Mouse (Mus musculus) midbrain, embryonic 11.5 days (tissue): ENCODE results near the gene Ghrl. TPM values are rescaled to one million over a fixed set of nuclear protein-coding genes. Genes with fewer than 3 reads are reported as not detected.
A peak's percentile ranks its signal among the peaks of the same experiment; 100 is the strongest.
"Not testable (repeated sequence)": the region's sequence is repeated elsewhere in the genome, so short reads cannot be mapped to it uniquely, and the experiment has no call there.

ENCODE experiments used
- ATAC-seq: fragments of 200-750 bp; cut with Nextera tagmentation; 2 replicates; pipeline ENCODE4 v1.8.0; 2017; ENCODE audit warnings: moderate TSS enrichment, moderate library complexity; ENCODE audit not compliant: low FRiP score
- DNase-seq: peaks from one replicate; pipeline ENCODE4 v3.0.0; 2015; ENCODE audit warnings: low spot score; ENCODE audit errors: missing footprints
- H3K27ac ChIP-seq: fragments of 300-500 bp; sonication (generic); 2 replicates; pipeline ENCODE4 v1.5.1; 2014; ENCODE audit warnings: low read depth, low read length
- H3K27me3 ChIP-seq: fragments of 300-500 bp; sonication (generic); 2 replicates; pipeline ENCODE4 v1.6.1; 2014; ENCODE audit warnings: mild to moderate bottlenecking, low read length, moderate library complexity, mixed read lengths; ENCODE audit not compliant: control insufficient read depth, insufficient read depth
- H3K36me3 ChIP-seq: fragments of 300-500 bp; sonication (generic); 2 replicates; pipeline ENCODE4 v1.6.1; 2014; ENCODE audit warnings: mild to moderate bottlenecking, low read length, moderate library complexity, mixed read lengths; ENCODE audit not compliant: control insufficient read depth, insufficient read depth
- H3K4me1 ChIP-seq: fragments of 300-500 bp; sonication (generic); 2 replicates; pipeline ENCODE4 v1.6.1; 2014; ENCODE audit warnings: low read length; ENCODE audit not compliant: control insufficient read depth, insufficient read depth
- H3K4me2 ChIP-seq: fragments of 300-500 bp; sonication (generic); 2 replicates; pipeline ENCODE4 v1.6.1; 2014; ENCODE audit warnings: mild to moderate bottlenecking, moderate library complexity
- H3K4me3 ChIP-seq: fragments of 300-500 bp; sonication (generic); 2 replicates; pipeline ENCODE4 v1.5.1; 2014; ENCODE audit warnings: low read depth, low read length
- H3K9ac ChIP-seq: fragments of 300-500 bp; sonication (generic); 2 replicates; pipeline ENCODE4 v1.6.1; 2014; ENCODE audit warnings: low read length
- H3K9me3 ChIP-seq: fragments of 300-500 bp; sonication (generic); 2 replicates; pipeline ENCODE4 v1.6.1; 2016; ENCODE audit warnings: low read length; ENCODE audit not compliant: control insufficient read depth
- WGBS: fragments of 180-500 bp; shearing (Covaris S2); extraction: QIAGEN DNeasy Blood & Tissue Kit; methylation state at CpG from one replicate; pipeline ENCODE4 v1.1.7; 2014; 5-methylcytosine and 5-hydroxymethylcytosine counted together
- polyA plus RNA-seq: library from polyadenylated mRNA; unstranded; fragments of >200 nt; fragmentation: Nextera tagmentation; extraction: Ambion mirVana; gene quantifications from 2 replicates; pipeline ENCODE4 v1.2.1, GENCODE M21; 2014

Ghrl gene
- polyA plus RNA-seq, 1 experiment from 2014 or later: 0.33 TPM

DNA sequence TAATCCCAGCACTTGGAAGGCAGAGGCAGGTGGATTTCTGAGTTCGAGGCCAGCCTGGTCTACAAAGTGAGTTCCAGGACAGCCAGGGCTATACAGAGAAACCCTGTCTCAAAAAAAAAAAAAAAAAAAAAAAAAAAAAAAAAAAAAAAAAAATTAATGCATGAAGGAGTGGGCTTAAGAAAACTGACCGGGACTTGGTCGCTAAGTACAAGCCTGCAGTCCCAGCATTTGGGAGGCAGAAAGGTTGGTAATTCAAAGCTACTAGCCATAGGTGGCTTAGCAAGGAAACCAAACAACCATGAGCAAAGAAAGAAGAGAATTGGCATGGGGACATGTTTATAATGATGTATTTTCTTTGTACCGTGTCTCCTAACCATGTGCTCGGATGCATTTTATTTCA, 6.3 kb downstream of the Ghrl start:
- H3K9ac ChIP-seq, H3K27me3 ChIP-seq, H3K4me1 ChIP-seq, H3K9me3 ChIP-seq, H3K4me3 ChIP-seq, H3K27ac ChIP-seq, H3K4me2 ChIP-seq, ATAC-seq: not testable (repeated sequence)
- peak; percentile 41 for DNase-seq
- WGBS: 98% methylated on average over 5 of the region's 5 CpGs
- H3K36me3 ChIP-seq: peaks cover 24% of the 10 kb centered on the region

DNA sequence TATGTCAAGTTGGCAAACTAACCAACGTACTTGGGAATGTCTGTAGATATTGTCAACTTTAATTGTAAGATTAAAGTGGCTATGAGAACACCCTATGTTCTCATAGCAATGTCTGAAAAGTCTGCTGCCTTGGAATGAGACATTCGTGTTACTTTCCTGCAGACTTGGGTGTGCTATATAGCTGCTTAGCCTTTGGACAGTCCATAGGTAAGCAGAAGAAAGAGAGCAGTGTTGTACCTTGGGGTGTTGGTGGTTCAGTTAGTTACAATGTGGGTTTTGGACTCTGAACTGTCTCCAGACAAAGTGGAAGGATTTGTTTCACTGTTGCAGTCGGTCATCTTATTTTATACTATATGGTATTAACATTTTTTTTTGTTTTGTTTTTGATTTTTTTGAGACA, 7.0 kb downstream of the Ghrl start:
- H3K27me3 ChIP-seq: no peaks in the 10 kb centered on the region
- WGBS: 94% methylated on average over 3 of the region's 3 CpGs
- no peak overlapping the region for H3K4me2 ChIP-seq
- no peak overlapping the region for H3K4me3 ChIP-seq
- no peaks in the 10 kb centered on the region for H3K4me1 ChIP-seq
- no peak overlapping the region for H3K27ac ChIP-seq
- H3K9ac ChIP-seq: no peak overlapping the region
- peaks cover 27% of the 10 kb centered on the region for H3K36me3 ChIP-seq
- no peak for DNase-seq
- ATAC-seq: no peak
- H3K9me3 ChIP-seq: no peaks in the 10 kb centered on the region

DNA sequence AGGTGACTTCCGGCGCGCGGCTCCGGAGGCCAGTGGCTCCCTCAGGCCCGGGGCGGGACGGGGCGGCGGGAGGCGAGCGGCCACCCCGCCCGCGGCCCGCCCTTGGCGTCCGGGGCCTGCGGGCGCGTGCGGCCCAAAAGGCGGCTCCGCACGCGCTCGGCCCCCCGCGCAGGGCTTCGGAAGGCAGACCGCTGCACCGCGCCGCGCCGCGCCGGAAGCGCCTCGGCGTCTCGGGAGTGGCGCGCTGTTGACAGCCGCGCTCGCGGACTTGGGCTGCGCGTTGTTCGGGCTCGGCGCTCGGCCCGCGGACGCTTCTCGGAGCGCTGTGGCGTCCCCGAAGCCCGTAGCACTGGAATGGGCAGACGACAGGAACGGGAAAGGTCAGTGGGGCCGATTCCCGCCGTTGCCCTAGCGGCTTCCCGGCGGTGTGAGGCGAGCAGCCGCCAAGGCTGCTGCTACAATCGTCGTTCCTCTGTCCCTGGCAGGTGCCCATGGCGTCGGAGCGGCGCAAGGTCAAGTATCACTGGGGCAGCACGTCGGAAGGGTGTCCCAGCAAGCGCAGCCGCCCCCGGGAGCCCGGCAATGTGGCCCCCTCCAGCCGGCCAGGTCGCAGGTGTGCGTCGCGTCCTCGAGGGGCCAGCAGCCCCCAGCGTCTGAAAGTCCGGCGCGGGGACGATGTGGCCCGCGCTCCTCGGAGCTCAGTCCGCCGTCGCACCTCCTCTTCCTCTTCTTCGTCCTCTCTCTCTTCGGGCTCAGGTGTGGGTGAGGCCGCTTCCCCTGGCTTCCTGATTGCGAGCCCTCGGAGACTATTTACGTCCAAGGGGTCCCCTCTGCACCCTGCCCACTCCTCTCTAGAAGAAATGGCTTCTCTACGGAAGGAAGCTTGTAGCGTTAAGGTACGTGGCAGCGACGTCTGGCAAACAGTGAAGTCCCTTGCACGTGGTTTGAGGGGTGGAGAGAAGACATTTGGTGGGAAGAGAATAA, 22.2 kb downstream of the Ghrl start:
- peak; percentile 95 for DNase-seq
- peak overlapping the region; percentile 83 for H3K27ac ChIP-seq
- H3K9me3 ChIP-seq: no peaks in the 10 kb centered on the region
- under 1% methylated on average over 87 of the region's 113 CpGs for WGBS
- H3K9ac ChIP-seq: peak overlapping the region; percentile 81
- peaks cover 6% of the 10 kb centered on the region for H3K36me3 ChIP-seq
- H3K4me2 ChIP-seq: peak overlapping the region; percentile 99
- H3K4me1 ChIP-seq: peaks cover 16% of the 10 kb centered on the region
- no peaks in the 10 kb centered on the region for H3K27me3 ChIP-seq
- ATAC-seq: peak; percentile 12
- peak overlapping the region; percentile 82 for H3K4me3 ChIP-seq

DNA sequence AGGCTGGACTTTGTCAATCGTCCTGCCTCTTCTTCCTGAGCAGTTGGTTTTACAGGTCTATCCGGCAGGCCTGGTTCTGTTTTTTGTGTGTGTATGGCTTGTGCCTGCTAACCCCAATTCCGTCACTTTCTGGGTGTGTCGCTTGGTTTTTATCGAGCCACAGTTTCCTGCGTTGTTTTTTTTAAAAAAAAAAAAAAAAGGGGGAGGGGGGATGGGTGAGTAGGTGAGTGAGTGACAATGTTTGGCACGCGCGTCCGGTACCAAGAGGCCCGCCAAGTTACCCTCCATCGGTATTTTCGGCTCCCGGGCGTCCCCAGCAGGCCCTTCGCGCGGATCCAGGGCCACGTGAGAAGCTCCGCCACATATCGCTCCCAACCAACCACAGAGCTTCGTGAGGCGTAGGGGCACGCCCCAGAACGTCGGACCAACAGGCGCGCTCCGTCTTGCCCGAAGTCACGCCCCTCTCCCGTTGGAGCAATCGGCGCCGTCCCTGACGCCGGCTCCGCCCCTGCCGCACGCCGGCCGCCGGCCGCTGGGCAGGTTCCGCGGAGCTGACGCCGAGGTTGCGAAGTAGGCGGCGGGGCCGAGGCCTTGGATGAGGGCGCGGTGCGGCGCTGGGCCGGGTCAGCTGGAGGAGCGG, 23.0 kb downstream of the Ghrl start, which contains the start of gene Tatdn2:
Gene Tatdn2, plus strand, starts transcription at position 469 of the 640 bp plus-strand sequence.
- Histone ChIP-seq H3K27ac (peak within 1 kb of the TSS; percentile 83), H3K4me3 (peak within 1 kb of the TSS; percentile 82), H3K9ac (peak within 1 kb of the TSS; percentile 81), H3K4me2 (peak within 1 kb of the TSS; percentile 99), H3K4me1 (peaks cover 16% of the 10 kb centered on the region), H3K9me3 (no peaks in the 10 kb centered on the region), H3K36me3 (no peaks in the 10 kb centered on the region; the same call in 1 of the 2 replicates), H3K27me3 (no peaks in the 10 kb centered on the region)
- ATAC-seq (peak; percentile 99), DNase-seq (peak; percentile 98)
- under 1% methylated on average over 46 of the region's 58 CpGs for WGBS

DNA sequence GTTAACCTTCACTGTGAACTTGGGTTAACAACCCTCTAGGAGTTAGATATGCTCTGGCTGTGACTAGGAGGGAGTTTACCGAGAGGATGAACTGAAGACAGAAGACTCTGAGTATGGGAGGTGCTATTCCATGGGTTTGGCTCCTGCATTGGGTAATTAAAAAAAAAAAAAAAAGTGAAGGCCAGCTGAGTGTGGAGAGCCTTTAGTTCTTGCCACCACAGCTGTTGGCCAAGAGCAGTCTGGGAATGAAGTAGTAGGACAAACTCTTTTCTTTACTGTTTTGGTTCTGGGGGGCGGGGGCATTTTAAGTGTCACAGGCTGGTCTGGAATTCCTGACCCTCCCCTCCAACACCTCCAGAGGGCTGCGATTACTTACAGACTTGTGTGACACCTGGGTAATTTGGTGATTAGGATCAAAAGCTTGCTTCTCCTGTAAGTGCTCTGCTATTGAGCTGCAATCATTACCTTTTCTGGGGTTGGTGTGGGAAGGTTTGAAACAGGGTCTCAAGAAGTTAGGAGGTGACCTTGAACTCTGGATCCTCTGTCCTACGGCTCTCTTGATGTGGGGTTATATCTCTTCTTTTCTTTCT, 23.8 kb downstream of the Ghrl start:
- H3K4me1 ChIP-seq: peaks cover 18% of the 10 kb centered on the region
- no peaks in the 10 kb centered on the region for H3K9me3 ChIP-seq
- H3K36me3 ChIP-seq: no peaks in the 10 kb centered on the region
- no peak for ATAC-seq
- H3K27ac ChIP-seq: no peak overlapping the region
- H3K9ac ChIP-seq: peak overlapping the region; percentile 54; the same call in 1 of the 2 replicates
- H3K4me2 ChIP-seq: peak overlapping the region; percentile 99; the same call in 1 of the 2 replicates
- no peaks in the 10 kb centered on the region for H3K27me3 ChIP-seq
- 86% methylated on average over 4 of the region's 4 CpGs for WGBS
- peak overlapping the region; percentile 82; the same call in 1 of the 2 replicates for H3K4me3 ChIP-seq
- DNase-seq: no peak

DNA sequence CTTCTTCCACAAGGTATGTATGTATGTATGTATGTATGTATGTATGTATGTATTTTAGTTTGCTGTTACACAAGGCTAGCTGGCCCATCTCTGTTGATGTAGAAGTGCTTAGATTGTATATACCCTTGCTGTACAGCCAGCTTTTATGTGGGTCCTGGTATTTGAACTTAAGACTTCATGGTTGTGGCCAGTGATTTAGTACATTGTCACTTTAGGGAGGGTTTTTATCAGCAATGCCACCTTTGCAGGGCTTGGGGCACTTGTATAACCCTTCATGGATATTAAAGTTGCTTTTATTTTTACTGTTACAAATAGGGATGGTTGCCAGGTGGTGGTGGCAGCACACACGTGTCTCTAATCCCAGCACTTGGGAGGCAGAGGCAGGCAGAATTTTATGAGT, 24.5 kb downstream of the Ghrl start:
- peak; percentile 61 for DNase-seq
- WGBS: 83% methylated on average over 1 of the region's 1 CpGs
- peaks cover 24% of the 10 kb centered on the region for H3K4me1 ChIP-seq
- no peaks in the 10 kb centered on the region for H3K36me3 ChIP-seq
- ATAC-seq: no peak
- H3K4me3 ChIP-seq: no peak overlapping the region
- H3K9me3 ChIP-seq: no peaks in the 10 kb centered on the region
- H3K27ac ChIP-seq: no peak overlapping the region
- no peak overlapping the region for H3K9ac ChIP-seq
- H3K27me3 ChIP-seq: no peaks in the 10 kb centered on the region
- H3K4me2 ChIP-seq: no peak overlapping the region

DNA sequence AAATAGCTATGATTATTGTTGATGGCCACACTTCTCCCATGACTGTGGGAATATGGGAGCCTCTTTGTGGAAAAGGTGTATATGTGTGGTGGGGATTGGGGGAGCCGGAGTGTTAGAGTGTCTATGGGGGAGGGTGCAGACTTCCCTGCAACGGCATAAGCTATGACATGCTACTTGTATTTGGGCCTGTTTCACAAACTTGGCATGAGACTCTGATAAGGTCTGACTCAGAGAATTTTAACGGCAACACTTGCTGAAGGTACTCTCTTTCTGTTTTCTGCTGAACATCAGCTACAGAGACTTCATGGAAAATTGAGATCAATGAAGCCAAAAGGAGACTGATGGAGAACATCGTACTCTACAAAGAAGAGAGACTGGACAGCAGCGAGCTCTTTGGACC, 26.3 kb downstream of the Ghrl start:
- Histone ChIP-seq H3K27ac (no peak overlapping the region), H3K9me3 (no peaks in the 10 kb centered on the region), H3K4me1 (peaks cover 20% of the 10 kb centered on the region), H3K4me2 (no peak overlapping the region), H3K9ac (no peak overlapping the region), H3K27me3 (no peaks in the 10 kb centered on the region), H3K4me3 (no peak overlapping the region), H3K36me3 (no peaks in the 10 kb centered on the region)
- ATAC-seq: no peak
- 90% methylated on average over 5 of the region's 5 CpGs for WGBS
- DNase-seq: no peak

DNA sequence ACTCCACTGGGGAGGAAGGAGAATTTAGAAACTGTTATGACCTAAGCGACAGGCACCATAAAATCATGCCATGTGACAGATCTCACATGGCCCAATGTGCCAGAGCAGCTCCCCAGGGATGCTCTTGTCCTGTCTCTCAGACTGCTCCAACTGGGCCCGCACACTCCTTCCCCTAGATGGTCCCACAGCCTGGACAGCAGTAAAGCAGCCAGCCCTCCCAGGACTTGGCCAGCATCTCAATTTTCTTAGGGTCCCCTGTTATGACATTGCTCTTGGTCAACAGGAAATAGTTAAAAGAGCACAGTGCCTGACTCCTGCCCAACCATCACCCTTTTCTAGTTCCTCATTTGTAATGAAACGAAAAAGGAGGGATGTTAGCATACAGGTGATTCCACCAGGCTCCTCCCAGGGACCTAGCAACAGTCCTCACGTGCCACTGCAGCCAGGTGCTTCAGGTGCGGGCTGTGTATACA, 27.0 kb downstream of the Ghrl start:
- H3K36me3 ChIP-seq: no peaks in the 10 kb centered on the region
- no peak overlapping the region for H3K27ac ChIP-seq
- H3K4me2 ChIP-seq: no peak overlapping the region
- WGBS: 92% methylated on average over 5 of the region's 5 CpGs
- peaks cover 14% of the 10 kb centered on the region for H3K4me1 ChIP-seq
- H3K27me3 ChIP-seq: no peaks in the 10 kb centered on the region
- ATAC-seq (no peak), DNase-seq (no peak)
- no peak overlapping the region for H3K4me3 ChIP-seq
- no peak overlapping the region for H3K9ac ChIP-seq
- no peaks in the 10 kb centered on the region for H3K9me3 ChIP-seq
